Mouse (Mus musculus): ENCODE results near the gene Gm49321. TPM values are rescaled to one million over a fixed set of nuclear protein-coding genes. Genes with fewer than 3 reads are reported as not detected.
A peak's percentile ranks its signal among the peaks of the same experiment; 100 is the strongest.

The Gm49321 gene
- total RNA-seq, 2 experiments from 2014 or later = 6.7 to 7.2 TPM

- intact Hi-C loops (cut with DNase I) = no loop called here
- DNase-seq (ENCODE audit: low spot score) = no peak
Measured at GRCm38 (mm10) chr12:73997297-73998127, 60.1 kb downstream of the Gm49321 start, which contains the start of gene Syt16. Gene Syt16 (plus strand): TSS chr12:73997661.

- DNase-seq (ENCODE audit: low spot score) = no peak
- intact Hi-C loops (cut with DNase I) = no loop called here
Measured at GRCm38 (mm10) chr12:73998128-73998456, 60.6 kb downstream of the Gm49321 start.

- intact Hi-C loops (cut with DNase I) = no loop called here
- DNase-seq (ENCODE audit: low spot score) = no peak
Measured at GRCm38 (mm10) chr12:74002449-74002848, 65.0 kb downstream of the Gm49321 start.

GRCm38 (mm10) chr12:74009448-74009911 is 72.0 kb downstream of the Gm49321 start:
- DNase-seq (ENCODE audit: low spot score) = no peak
- intact Hi-C loops (cut with DNase I) = loop anchor here (1.0 kb wide), 1 partner anchor 305 kb away; no protein-coding TSS in a partner anchor

GRCm38 (mm10) chr12:74013739-74014138 is 76.3 kb downstream of the Gm49321 start:
- DNase-seq (ENCODE audit: low spot score) = peak; percentile 46
- intact Hi-C loops (cut with DNase I) = loop anchor here (1.0 to 5.0 kb wide), 3 partner anchors 279 to 451 kb away; no protein-coding TSS in a partner anchor

GRCm38 (mm10) chr12:74014739-74015270 is 77.4 kb downstream of the Gm49321 start:
- intact Hi-C loops (cut with DNase I) = loop anchor here (5.0 kb wide), 2 partner anchors 277 to 453 kb away; no protein-coding TSS in a partner anchor
- DNase-seq (ENCODE audit: low spot score) = no peak

GRCm38 (mm10) chr12:74015491-74015890 is 78.0 kb downstream of the Gm49321 start:
- intact Hi-C loops (cut with DNase I) = no loop called here
- DNase-seq (ENCODE audit: low spot score) = no peak

Other genes with a start within 250 kb of the Gm49321 start
- 10 to 100 TPM; 49.5 to 56.0 TPM for gene Hif1a, start 36.3 kb upstream of the Gm49321 start, total RNA-seq (2021)
- gene Snapc1, start 26.8 kb downstream of the Gm49321 start, total RNA-seq (2021) = 10 to 100 TPM in 1 of 2 experiments, 1 to 10 TPM in 1; 9.9 to 11.4 TPM
- not detected for gene Syt16, start 60.0 kb downstream of the Gm49321 start, total RNA-seq (2021)

Measured in heart, postnatal 25 days (tissue).